ENCODE assay signal across 17 mouse cellular contexts in the genomic region with DNA sequence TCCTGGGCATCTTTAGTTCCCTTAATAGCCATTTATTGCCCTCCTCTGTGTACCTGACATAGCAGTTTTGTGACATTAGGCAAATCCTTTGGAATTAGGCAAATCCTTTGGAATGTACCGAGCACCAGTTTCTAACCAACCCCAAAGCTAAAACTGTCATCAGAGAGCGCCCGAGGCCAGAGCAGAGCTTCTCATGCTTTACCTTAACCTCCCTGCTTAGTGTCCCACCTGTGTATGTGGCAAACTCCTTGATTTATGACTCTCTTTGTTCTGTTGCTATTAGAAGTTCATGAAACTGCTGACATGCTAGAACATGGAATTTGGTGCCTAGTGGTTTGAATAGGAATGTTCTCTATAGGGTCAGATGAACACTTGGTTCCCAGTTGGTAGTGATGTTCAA.
"Had no signal": no experiment of that assay in that cellular context is flagged by ENCODE, and none has a peak within 500 bp of the region (broad histone marks: within the 10 kb centered on the region; RNA-seq: fewer than 3 reads in every experiment).

No protein-coding gene starts in this region.

- DNase-seq: left cerebral cortex, postnatal 4 days; liver; liver, embryonic 13.5 days; liver, postnatal 0 days; lung, adult 18-20 months; lung, adult 2 months; lung, embryonic 14.5 days; lung, postnatal 10 days; lung, postnatal 14 days; lung, postnatal 36 days; lung, postnatal 4 days; midbrain, embryonic 14.5 days had no signal

- ATAC-seq: liver, embryonic 12.5 days; liver, postnatal 0 days; lung, postnatal 0 days; midbrain, embryonic 13.5 days; midbrain, embryonic 15.5 days; midbrain, embryonic 16.5 days had no signal
